Mouse (Mus musculus) mouse trophoblast stem cell (cell line): ENCODE results near the gene Hist1h1t.

Experiments
- in situ Hi-C, 2 experiments: fragments of 300-500 bp; cut with MseI, MboI; formaldehyde crosslinking; loops; 2 replicates in 1 of 2; 3 replicates in 1 of 2; pipeline ENCODE4 v1.15.1; 2025

Gene Hist1h1t

DNA sequence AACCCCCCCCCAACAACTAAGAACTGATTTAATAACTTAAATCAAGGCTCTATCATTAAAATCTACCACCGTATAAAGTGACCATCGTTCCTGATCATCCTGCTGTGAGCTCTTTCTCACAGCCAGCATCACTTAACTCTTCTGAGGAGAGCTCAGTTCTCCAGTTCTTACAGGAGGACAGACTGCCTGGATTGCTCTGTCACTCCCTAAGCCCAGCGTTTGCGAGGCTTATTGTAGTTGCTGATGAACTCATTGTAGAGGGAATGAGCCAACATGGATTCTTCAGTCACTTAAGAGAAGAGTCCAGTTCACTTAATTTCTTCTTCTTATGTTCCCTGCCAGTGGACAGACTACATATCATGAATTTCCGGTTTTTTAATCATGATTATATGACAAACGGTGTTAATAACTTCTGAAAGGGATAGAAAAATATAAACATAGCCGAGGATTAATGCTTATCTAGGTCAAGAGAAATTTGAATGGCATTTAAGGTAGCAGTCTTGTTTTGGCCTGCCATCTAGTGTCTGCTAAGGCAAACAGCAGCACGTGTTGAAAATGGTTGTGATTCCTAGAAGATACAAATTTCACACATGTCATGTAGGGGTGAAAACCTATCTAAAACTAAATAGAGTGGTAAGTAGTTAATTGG is 36.7 kb downstream of the Hist1h1t start:
- in situ Hi-C loops = loop anchor here in 1 of 2 experiments (5.0 kb wide), 1 partner anchor 35 kb away; the partner anchor contains the start of genes Hist1h1t and Hist1h4c

DNA sequence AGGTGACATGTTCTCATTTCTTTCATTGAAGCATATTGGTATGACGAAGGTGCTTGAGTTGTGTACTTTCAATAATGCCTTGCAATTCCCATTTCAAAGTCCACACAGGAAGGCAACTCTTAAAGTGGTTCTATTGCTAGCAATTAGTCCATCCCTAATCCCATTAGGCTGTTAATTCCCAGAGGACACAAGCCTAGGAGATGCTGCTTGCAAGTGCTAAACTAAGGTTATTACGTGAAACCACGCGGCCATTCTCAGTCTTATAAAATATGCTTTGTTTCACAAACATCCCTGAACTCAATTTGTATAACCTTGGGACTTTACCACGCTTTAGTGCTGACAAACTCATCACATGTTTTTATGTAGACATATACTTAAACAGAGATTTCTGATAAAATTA is 41.5 kb downstream of the Hist1h1t start:
- in situ Hi-C loops = loop anchor here in 1 of 2 experiments (5.0 kb wide), 1 partner anchor 35 kb away; no protein-coding TSS in a partner anchor

DNA sequence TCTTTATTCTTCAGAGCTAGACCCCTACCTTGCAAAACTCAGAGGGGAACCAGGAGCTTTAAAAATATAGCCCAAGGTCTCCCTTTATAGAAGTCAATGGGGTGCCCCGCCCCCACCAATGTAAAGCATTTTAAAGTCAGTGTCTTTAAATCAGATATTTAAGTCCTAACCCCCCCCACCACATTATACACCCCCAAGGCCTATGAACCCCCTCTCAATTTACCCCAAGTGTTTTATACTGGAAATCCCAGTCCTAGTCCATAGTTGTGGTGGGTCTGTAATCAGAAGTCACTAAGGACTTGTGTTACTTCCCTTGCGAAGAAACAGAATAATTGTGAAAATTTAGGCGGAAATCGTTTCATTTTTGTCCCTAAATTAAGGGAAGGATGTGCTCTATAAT is 42.4 kb downstream of the Hist1h1t start:
- in situ Hi-C loops = loop anchor here in 1 of 2 experiments (5.0 kb wide), 1 partner anchor 36 kb away; no protein-coding TSS in a partner anchor

DNA sequence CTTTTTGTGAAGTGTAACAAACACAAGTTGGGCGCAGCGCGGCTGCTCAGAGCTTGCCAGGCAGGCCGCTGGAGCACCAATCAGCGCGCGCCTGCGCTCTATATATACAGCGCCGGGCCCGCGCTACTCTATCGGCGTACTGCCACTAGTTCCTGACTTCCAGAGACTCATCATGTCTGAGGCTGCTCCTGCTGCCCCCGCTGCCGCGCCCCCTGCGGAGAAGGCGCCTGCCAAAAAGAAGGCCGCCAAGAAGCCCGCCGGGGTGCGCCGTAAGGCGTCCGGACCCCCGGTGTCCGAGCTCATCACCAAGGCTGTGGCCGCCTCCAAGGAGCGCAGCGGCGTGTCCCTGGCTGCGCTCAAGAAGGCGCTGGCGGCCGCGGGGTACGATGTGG is 43.1 kb downstream of the Hist1h1t start, which contains the start of gene Hist1h1c:
Hist1h1c (plus strand) TSS at position 132 of the 392 bp plus-strand sequence.
- in situ Hi-C loops = loop anchor here in 1 of 2 experiments (5.0 kb wide), 1 partner anchor 36 kb away; no protein-coding TSS in a partner anchor

DNA sequence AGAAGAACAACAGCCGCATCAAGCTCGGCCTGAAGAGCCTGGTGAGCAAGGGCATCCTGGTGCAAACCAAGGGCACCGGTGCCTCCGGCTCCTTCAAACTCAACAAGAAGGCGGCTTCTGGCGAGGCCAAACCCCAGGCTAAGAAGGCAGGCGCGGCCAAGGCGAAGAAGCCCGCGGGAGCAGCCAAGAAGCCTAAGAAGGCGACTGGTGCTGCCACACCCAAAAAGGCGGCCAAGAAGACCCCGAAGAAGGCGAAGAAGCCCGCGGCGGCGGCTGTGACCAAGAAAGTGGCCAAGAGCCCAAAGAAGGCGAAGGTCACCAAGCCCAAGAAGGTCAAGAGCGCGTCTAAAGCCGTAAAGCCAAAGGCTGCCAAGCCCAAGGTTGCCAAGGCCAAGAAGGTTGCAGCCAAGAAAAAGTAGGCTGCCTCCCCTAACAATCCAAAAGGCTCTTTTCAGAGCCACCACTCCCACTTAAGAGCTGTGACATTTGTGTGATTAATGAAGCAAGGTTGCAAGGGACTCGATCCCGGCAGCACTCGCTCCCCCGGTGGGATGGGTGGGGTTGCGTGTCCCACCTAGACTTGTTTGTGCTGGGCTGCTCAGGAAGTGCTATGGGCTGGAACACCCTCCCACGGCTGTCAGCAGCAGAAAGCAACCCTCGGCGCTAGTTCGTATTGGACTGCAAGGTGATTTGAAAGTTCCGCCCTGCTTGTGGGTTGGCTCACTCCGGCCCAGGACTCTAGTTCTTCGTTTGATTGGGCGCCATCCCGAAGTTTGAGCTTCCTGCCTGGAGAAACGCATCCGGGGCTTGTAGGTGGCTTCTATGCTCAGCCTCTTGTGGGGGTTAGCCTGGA is 43.7 kb downstream of the Hist1h1t start:
- in situ Hi-C loops = loop anchor here in 1 of 2 experiments (5.0 kb wide), 1 partner anchor 37 kb away; no protein-coding TSS in a partner anchor

DNA sequence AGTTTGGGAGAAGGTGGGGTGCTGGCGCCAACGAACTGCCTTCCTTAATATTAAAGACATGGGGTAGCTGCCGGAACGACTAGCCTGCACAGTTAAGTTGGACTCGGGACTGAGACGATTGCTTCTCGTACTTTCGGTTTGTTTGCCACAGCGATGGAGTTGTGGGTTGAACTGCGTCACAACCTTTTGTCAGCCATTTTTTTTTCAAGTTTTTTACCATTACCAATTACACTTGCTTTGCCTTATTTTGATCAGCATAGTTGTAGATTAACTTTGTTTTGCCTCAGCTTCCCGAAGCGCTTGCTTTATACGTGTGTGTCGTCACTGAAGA is 44.3 kb downstream of the Hist1h1t start:
- in situ Hi-C loops = loop anchor here in 1 of 2 experiments (5.0 kb wide), 1 partner anchor 38 kb away; no protein-coding TSS in a partner anchor

DNA sequence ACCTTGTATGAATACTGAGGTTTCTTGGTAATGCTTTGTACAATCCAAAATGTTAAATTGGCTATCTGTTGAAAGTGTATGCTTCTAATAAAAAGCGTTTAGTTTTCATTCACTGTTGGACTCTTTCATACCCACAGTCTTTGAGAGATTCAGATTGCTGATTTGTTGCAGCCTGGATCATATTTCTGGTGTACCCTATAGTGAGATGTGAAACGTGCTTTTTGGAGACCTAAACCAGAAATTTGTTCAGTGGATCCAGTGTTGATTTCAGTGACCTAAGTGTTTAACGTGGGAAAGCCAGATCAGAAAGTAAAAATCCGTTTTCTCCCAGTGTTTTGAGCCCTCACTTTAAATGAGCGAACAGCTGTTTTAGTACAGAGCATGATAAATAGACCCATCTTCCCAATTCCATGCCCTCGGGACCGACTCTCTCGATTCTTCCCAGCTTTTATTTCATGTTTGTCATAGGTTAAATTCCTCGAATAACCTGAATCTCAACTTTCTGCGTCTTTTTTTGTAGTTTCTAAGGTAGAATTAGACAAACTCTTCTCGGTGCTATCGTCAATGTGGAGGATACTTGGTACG is 44.7 kb downstream of the Hist1h1t start:
- in situ Hi-C loops = no loop called here

DNA sequence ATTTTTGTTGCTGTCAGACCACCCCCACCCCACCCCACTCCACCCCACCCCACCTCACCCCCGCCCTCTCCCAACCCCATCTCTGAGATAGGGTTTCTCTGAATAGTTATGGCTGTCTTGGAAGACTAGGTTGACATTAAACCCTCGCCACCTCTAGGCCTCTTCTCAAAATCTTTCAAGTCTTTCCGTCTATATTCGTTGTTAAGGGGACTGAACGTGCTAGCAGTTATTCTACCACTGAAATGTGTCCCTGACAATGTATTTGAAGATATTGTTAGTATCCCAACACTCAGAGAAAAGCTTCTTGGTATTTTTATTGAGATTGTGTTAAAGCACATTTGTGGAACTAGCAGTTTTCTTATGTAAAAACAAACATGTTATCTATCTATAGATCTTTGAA is 45.3 kb downstream of the Hist1h1t start:
- in situ Hi-C loops = no loop called here

DNA sequence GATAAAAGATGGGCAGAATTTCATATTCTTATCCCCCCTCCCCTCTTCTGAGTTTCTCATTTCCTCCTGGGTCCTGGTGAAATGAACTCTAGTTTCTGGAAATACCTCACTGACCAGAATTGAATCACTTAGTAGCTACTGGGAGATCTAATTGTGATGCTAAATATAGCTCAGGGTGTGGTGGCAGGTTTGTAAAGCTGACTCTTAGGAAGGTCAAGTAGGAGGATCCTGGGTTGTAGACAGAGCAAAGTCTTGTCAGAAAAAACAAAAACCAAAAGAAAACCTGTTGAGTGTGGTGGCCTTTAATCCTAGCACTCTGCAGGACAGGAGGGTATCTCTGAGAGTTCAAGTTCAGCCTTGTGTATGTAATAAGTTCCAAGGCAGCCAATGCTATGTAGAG is 46.4 kb downstream of the Hist1h1t start:
- in situ Hi-C loops = no loop called here

DNA sequence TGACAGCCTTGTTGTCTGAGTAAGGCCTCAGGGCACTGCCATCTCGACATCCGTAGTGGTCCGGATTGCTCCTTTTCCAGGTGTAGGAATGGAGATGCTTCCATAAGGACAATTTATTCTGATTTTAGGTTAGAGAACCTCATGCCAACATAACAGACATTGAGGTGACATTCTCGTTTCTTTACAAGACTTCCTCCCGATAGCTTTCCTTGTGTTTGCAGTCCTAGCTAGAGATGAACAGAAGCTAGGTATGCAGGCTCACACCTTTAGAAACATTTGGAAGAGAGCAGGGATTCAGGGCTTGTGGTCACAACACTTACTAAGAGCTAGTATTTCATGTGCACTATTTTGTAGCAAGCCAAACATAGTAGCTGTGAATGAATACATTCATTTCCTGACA is 47.6 kb downstream of the Hist1h1t start:
- in situ Hi-C loops = no loop called here

DNA sequence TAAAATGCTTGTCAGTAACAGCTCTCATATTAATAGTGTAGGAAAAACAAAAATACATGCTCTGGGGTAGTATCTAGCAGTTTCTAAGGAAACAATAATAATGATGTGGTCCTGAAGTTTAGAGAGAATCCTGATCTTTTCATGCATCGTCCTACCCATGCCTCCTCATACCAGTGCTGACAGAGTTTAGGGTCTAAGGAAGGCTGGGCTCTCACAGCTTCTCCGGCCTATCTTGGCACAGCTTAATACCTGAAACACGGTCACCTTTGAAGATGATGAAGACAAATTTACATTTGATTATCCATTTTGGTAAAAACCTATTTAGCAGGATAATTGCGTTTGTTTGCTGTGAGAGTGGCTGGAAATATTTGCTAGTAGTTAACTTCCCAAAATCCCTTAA is 48.3 kb downstream of the Hist1h1t start:
- in situ Hi-C loops = no loop called here

DNA sequence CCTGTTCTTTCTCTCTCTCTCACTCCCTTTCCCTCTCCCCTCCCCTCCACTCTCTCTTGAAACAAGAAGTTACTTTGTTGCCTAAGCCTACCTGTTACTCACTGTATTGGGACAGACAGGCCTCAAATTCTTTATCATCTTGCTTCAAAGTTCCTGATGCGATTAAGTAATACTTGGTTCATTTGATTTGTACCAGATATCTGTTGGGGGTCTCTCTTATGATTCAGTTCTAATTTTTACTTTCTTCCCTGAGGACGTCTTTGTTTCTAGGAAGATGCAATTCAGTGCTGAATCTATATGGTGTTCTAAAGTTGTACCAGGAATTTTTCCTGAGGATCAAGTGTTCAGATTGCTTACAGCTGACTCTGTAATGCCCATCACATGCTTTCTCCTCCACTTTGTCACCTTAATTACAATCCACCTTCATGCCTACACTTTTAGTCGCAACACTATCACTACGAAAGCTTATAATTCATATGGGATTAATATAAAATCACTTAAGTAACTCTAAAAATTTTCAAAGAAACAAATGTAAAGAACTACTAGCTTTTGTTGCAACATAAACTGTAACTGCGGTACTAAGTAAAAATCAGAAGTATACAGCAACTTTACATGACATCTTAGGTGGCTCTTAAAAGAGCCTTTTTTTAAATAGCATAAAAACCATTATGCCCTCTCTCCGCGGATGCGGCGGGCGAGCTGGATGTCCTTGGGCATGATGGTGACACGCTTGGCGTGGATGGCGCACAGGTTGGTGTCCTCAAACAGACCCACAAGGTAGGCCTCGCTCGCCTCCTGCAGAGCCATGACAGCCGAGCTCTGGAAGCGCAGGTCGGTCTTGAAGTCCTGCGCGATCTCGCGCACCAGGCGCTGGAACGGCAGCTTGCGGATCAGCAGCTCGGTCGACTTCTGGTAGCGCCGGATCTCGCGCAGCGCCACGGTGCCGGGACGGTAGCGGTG is 49.1 kb downstream of the Hist1h1t start:
- in situ Hi-C loops = no loop called here

DNA sequence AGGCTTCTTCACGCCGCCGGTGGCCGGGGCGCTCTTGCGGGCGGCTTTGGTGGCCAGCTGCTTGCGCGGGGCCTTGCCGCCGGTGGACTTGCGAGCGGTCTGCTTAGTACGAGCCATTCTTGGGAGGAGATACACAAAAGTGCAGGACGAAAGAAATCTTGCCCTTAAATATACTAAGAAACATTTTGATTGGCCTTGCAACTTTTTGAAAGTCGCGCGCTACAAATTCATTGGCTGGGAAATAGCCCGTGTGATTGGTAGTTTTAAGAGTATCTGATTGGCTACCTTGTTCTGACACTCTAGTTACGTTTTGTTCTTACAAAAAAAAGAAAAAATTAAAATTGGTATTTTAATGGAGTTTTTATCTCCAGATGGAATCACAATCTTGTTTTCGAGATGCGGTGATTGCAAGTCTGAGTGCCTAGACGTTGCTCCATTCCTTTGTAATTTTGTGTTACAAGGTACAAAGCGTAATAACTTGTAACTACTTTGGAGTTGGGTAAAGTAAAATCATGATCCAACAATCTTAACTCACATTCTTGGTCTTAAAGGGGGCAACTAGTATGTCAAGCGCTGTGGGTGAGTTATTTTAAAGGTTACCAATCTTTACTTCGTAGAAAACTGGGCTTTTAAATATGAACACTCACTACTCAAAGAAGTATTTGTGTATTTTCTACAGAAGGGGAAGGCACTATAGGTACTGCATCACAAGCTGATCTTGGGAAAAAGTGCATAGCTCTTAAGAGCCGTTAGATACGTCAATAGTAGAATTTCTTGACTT is 50.0 kb downstream of the Hist1h1t start, which contains the start of gene Hist1h3c:
Hist1h3c (minus strand) TSS at position 222 of the 781 bp plus-strand sequence.
- in situ Hi-C loops = no loop called here
